Mouse (Mus musculus): Measurements from ENCODE around the gene Ercc2. TPM values are rescaled to one million over a fixed set of nuclear protein-coding genes. Genes with fewer than 3 reads are reported as not detected.

Ercc2 gene
- total RNA-seq, 2 experiments from 2014 or later: 37.2 TPM

- peak; percentile 88 to 90 for DNase-seq (ENCODE audit: extremely low spot score in 1 of 2, low spot score in 2 of 2)
- Histone ChIP-seq H3K27ac (peak overlapping the region; percentile 76), H3K4me3 (peak overlapping the region; percentile 57)
- no peak; the same call in 1 of the 2 replicates for TF ChIP-seq CTCF (IDR thresholded peaks at IDR 0.05)
- intact Hi-C loops (cut with DNase I): loop anchor here (5.0 to 10.0 kb wide), 2 partner anchors 64 to 336 kb away; partner anchors contain the start of genes Foxa3 and Sympk
Observed at GRCm38 (mm10) chr7:19360944-19361343, 20.9 kb upstream of the Ercc2 start.

GRCm38 (mm10) chr7:19361720-19362119, 20.1 kb upstream of the Ercc2 start:
- peak; percentile 81 for TF ChIP-seq CTCF (IDR thresholded peaks at IDR 0.05)
- intact Hi-C loops (cut with DNase I): loop anchor here (5.0 to 10.0 kb wide), 2 partner anchors 64 to 337 kb away; partner anchors contain the start of genes Foxa3 and Sympk
- Histone ChIP-seq H3K4me3 (peak overlapping the region; percentile 57), H3K27ac (no peak overlapping the region)
- DNase-seq (ENCODE audit: extremely low spot score in 1 of 2, low spot score in 2 of 2): peak; percentile 71 to 76

GRCm38 (mm10) chr7:19362276-19362675, 19.5 kb upstream of the Ercc2 start:
- no peak overlapping the region for H3K27ac ChIP-seq
- intact Hi-C loops (cut with DNase I): loop anchor here (5.0 to 10.0 kb wide), 2 partner anchors 65 to 337 kb away; partner anchors contain the start of genes Foxa3 and Sympk
- TF ChIP-seq CTCF (IDR thresholded peaks at IDR 0.05): no peak
- no peak for DNase-seq (ENCODE audit: extremely low spot score in 1 of 2, low spot score in 2 of 2)
- H3K4me3 ChIP-seq: no peak overlapping the region

DNA sequence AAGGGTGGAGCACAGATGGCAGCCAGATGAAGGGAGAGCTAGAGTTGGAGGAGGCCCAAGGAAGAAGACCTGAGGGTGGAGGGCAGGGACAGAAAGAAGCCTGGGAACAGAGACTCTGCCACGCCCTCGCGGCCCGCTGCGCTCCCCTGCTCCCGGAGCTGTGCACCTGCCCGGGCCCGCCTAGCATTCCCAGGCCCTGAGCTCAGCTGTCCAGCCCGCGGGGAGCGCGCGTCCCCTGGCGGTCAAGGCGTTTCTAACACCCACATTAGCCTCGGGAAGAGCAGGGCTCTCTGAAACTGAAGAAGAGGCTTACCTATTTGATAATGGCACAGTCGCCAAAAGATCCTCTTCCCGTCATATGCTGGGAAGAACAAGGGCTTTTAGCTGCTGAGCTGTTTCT, 17.9 kb upstream of the Ercc2 start:
- Histone ChIP-seq H3K4me3 (no peak overlapping the region), H3K27ac (no peak overlapping the region)
- DNase-seq (ENCODE audit: extremely low spot score in 1 of 2, low spot score in 2 of 2): peak; percentile 58 to 69
- intact Hi-C loops (cut with DNase I): loop anchor here (5.0 to 10.0 kb wide), 2 partner anchors 67 to 339 kb away; partner anchors contain the start of genes Foxa3 and Sympk
- peak; percentile 82 for TF ChIP-seq CTCF (IDR thresholded peaks at IDR 0.05)

GRCm38 (mm10) chr7:19365376-19365775, 16.4 kb upstream of the Ercc2 start:
- intact Hi-C loops (cut with DNase I): loop anchor here (10.0 kb wide), 1 partner anchor 341 kb away; the partner anchor contains the start of genes Foxa3 and Sympk
- TF ChIP-seq CTCF (IDR thresholded peaks at IDR 0.05): no peak
- DNase-seq (ENCODE audit: extremely low spot score in 1 of 2, low spot score in 2 of 2): no peak
- no peak overlapping the region for H3K27ac ChIP-seq
- no peak overlapping the region for H3K4me3 ChIP-seq

DNA sequence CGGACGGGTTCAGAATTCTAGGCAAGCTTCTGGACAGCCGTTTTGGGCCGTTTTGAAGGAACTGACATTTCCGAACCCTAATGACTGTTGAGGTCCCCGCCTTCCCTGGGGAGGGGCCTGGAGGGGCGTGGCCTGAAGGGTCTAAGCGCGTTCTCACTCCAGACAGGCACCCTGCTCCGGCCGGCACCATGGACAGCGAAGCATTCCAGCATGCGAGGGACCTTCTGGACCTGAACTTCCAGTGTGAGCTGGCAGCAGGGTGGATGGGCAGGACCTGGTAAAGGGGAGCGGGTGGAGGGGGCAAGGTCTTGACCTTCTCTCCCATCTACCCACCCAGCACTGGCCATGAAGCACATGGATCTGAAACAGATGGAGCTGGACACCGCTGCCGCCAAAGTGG, 13.4 kb upstream of the Ercc2 start:
- no peak overlapping the region for H3K4me3 ChIP-seq
- intact Hi-C loops (cut with DNase I): loop anchor here (10.0 kb wide), 1 partner anchor 344 kb away; the partner anchor contains the start of genes Foxa3 and Sympk
- no peak for TF ChIP-seq CTCF (IDR thresholded peaks at IDR 0.05)
- DNase-seq (ENCODE audit: extremely low spot score in 1 of 2, low spot score in 2 of 2): no peak
- H3K27ac ChIP-seq: no peak overlapping the region

DNA sequence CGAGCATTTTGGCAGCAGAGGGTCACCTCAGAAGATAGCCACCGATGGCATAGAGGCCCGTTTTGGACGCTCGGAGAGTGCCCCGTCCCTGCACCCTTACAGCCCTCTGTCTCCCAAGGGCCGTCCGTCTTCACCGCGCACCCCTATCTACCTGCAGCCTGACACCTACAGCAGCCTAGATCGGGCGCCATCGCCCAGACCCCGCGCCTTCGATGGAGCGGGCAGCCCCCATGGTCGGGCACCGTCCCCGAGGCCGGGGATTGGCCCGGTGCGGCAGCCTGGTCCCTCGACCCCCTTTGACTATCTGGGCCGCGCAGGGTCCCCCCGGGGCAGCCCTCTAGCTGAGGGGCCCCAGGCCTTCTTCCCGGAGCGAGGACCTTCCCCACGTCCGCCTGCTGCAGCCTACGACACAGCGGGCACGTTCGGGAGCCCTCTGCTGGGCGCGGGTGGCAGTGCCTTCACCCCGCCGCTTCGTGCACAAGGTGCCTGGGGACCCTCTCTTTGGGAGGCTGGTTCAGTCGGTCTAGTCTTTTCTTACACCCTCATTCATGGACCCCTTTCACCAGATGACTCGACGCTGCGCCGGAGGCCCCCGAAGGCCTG, 11.9 kb upstream of the Ercc2 start:
- intact Hi-C loops (cut with DNase I): loop anchor here (10.0 kb wide), 1 partner anchor 345 kb away; the partner anchor contains the start of genes Foxa3 and Sympk
- TF ChIP-seq CTCF (IDR thresholded peaks at IDR 0.05): peak; percentile 95
- DNase-seq (ENCODE audit: extremely low spot score in 1 of 2, low spot score in 2 of 2): peak; percentile 71 to 81
- peak overlapping the region; percentile 58 for H3K4me3 ChIP-seq
- H3K27ac ChIP-seq: peak overlapping the region; percentile 60

DNA sequence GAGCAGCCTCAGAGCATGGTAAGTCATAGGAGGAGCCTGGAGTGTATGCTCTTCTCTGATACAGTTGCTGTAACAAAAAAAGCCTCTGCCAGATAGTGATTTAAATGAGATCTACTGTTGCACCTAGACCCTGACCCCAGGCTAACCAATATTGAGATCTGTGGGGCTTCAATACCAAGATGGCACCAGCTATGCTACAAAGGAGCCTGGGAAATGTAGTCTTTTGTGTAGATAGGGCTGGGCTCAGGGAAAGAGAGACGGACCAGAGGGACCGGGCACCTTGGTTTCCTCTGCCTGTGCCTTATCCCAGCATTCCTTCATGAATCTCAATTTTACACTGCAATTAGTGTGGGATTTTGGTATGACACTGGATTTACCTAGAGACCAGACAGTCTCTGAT, 8.4 kb upstream of the Ercc2 start:
- H3K4me3 ChIP-seq: no peak overlapping the region
- TF ChIP-seq CTCF (IDR thresholded peaks at IDR 0.05): no peak
- no peak overlapping the region for H3K27ac ChIP-seq
- DNase-seq (ENCODE audit: extremely low spot score in 1 of 2, low spot score in 2 of 2): no peak
- intact Hi-C loops (cut with DNase I): no loop called here

GRCm38 (mm10) chr7:19375368-19375767, 6.4 kb upstream of the Ercc2 start:
- intact Hi-C loops (cut with DNase I): no loop called here
- H3K4me3 ChIP-seq: no peak overlapping the region
- no peak for DNase-seq (ENCODE audit: extremely low spot score in 1 of 2, low spot score in 2 of 2)
- no peak overlapping the region for H3K27ac ChIP-seq
- TF ChIP-seq CTCF (IDR thresholded peaks at IDR 0.05): no peak

- Histone ChIP-seq H3K4me3 (no peak overlapping the region), H3K27ac (no peak overlapping the region)
- intact Hi-C loops (cut with DNase I): no loop called here
- no peak for DNase-seq (ENCODE audit: extremely low spot score in 1 of 2, low spot score in 2 of 2)
- TF ChIP-seq CTCF (IDR thresholded peaks at IDR 0.05): no peak
Observed at GRCm38 (mm10) chr7:19376019-19376418, 5.8 kb upstream of the Ercc2 start.

- intact Hi-C loops (cut with DNase I): no loop called here
- no peak for TF ChIP-seq CTCF (IDR thresholded peaks at IDR 0.05)
Observed at GRCm38 (mm10) chr7:19378049-19378448, 3.8 kb upstream of the Ercc2 start.

GRCm38 (mm10) chr7:19382166-19382541, 344 bp downstream of the Ercc2 start:
- intact Hi-C loops (cut with DNase I): no loop called here
- peak; percentile 16 for TF ChIP-seq CTCF (IDR thresholded peaks at IDR 0.05)
- Histone ChIP-seq H3K4me3 (peak overlapping the region; percentile 85), H3K27ac (no peak overlapping the region; the same call in 1 of the 2 replicates)
- no peak for DNase-seq (ENCODE audit: extremely low spot score in 1 of 2, low spot score in 2 of 2)

More at GRCm38 (mm10) chr7:19378049-19378448, 3.8 kb upstream of the Ercc2 start:
- H3K27ac ChIP-seq: no peak overlapping the region
- DNase-seq (ENCODE audit: extremely low spot score in 1 of 2, low spot score in 2 of 2): no peak
- no peak overlapping the region for H3K4me3 ChIP-seq

Measured in left cerebral cortex, adult 2 months (tissue).